Mouse (Mus musculus) heart, adult 2 months (tissue): ENCODE results near the gene H2-K1. TPM values are rescaled to one million over a fixed set of nuclear protein-coding genes. Genes with fewer than 3 reads are reported as not detected.

Source experiments
- DNase-seq, 2 experiments: peaks; one replicate each; pipeline ENCODE4 v3.0.0; 2021
- H3K27ac ChIP-seq: fragments of 200-600 bp; 2 replicates; pipeline ENCODE4 v1.8.1; 2022
- H3K27me3 ChIP-seq: fragments of 200-500 bp; 2 replicates; pipeline ENCODE4 v1.6.1; 2012; ENCODE audit warnings: mild to moderate bottlenecking, low read length, inconsistent platforms, mixed read lengths; ENCODE audit not compliant: control insufficient read depth, insufficient read depth
- H3K36me3 ChIP-seq: fragments of 200-500 bp; 2 replicates; pipeline ENCODE4 v1.6.1; 2012; ENCODE audit warnings: low read length, inconsistent platforms; ENCODE audit not compliant: control insufficient read depth, insufficient read depth
- H3K4me1 ChIP-seq: fragments of 200-500 bp; 2 replicates; pipeline ENCODE4 v1.6.1; 2011; ENCODE audit warnings: low read length; ENCODE audit not compliant: control insufficient read depth, insufficient read depth
- H3K4me3 ChIP-seq: fragments of 200-600 bp; 2 replicates; pipeline ENCODE4 v1.8.1; 2022
- H3K79me2 ChIP-seq: fragments of 200-500 bp; replicated peaks from 2 replicates; pipeline ENCODE4 v1.6.1; 2012; ENCODE audit warnings: mild to moderate bottlenecking, inconsistent platforms, low read length, moderate library complexity, mixed read lengths; ENCODE audit not compliant: control insufficient read depth, insufficient read depth
- H3K9ac ChIP-seq: fragments of 200-500 bp; 2 replicates; pipeline ENCODE4 v1.6.1; 2012; ENCODE audit warnings: low read depth, mild to moderate bottlenecking, control low read depth, inconsistent platforms, low read length, mixed read lengths
- CTCF ChIP-seq: fragments of 200-600 bp; IDR thresholded peaks from 2 replicates; pipeline ENCODE4 v1.8.1; 2022; ENCODE audit warnings: antibody characterized with exemption, mild to moderate bottlenecking, moderate library complexity
- EP300 ChIP-seq: fragments of 200-500 bp; IDR thresholded peaks from 2 replicates; pipeline ENCODE4 v1.6.1; 2011; ENCODE audit warnings: low read depth, low read length, control low read depth; ENCODE audit not compliant: insufficient read depth
- POLR2A ChIP-seq: fragments of 200-500 bp; IDR thresholded peaks from 2 replicates; pipeline ENCODE4 v1.6.1; 2011; ENCODE audit warnings: mild to moderate bottlenecking, low read depth, low read length, control low read depth; ENCODE audit not compliant: insufficient read depth
- WGBS: fragments of 180-500 bp; shearing (Covaris S2); methylation state at CpG from one replicate; pipeline ENCODE4 v1.1.7; 2018; 5-methylcytosine and 5-hydroxymethylcytosine counted together
- intact Hi-C: fragments of 180-260 bp; cut with DNase I; formaldehyde crosslinking; loops from one replicate; pipeline ENCODE4 v1.15.1; 2025
- polyA plus RNA-seq: library from polyadenylated mRNA; depleted of rRNA; stranded (reverse); fragments of >200 nt; gene quantifications from 2 replicates; pipeline ENCODE4 v1.2.3, GENCODE M21; 2012
- total RNA-seq, 2 experiments: library from RNA; stranded (reverse); gene quantifications; 2 replicates each; pipeline ENCODE4 v1.2.3; 2021

The H2-K1 gene
- total and polyA plus RNA-seq, 3 experiments: 103 to 1,075 (median 117) TPM

DNA sequence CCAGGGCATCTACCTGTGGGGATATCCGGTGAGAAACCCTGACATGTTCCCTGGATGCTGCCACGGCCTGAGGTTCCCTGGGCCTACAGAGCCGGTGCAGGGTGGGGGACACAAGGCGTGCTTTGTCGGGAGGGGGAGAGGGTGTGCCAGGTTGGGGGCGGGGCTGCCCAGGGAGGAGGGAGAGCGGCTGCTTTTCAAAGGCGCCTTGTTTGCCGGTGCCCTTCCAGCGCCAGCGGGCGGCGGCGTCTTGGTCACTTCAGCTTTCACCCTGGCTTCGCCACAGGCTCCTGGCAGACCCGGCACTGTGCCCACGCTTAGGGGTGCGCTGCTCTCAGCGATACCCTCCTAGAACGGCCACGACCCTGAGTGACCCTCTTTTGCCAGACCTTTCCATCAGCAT is 38.3 kb upstream of the H2-K1 start:
- DNase-seq: peak; percentile 18 to 30
- no peak overlapping the region for H3K27ac ChIP-seq
- no peaks in the 10 kb centered on the region for H3K27me3 ChIP-seq
- no peaks in the 10 kb centered on the region for H3K79me2 ChIP-seq
- peaks cover 3% of the 10 kb centered on the region; the same call in 1 of the 2 replicates for H3K4me1 ChIP-seq
- intact Hi-C loops: no loop called here
- 24% methylated on average over 21 of the region's 21 CpGs for WGBS
- H3K4me3 ChIP-seq: no peak overlapping the region
- no peaks in the 10 kb centered on the region for H3K36me3 ChIP-seq
- H3K9ac ChIP-seq: no peak overlapping the region
- TF ChIP-seq CTCF (no peak), EP300 (no peak), POLR2A (no peak)

DNA sequence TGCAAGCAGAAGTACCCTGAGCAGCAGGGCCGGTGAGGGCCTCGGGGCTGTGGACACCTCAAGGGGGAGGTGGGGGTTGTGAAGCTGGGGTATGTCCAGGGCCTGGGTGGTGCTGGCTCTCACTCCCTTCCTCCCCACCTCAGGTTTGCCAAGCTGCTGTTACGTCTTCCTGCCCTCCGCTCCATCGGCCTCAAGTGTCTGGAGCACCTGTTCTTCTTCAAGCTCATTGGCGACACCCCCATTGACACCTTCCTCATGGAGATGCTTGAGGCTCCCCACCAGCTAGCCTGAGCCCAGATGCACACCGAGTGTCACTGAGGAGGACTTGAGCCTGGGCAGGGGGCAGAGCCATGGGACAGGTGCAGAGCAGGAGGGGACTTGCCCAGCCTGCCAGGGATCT is 37.1 kb upstream of the H2-K1 start:
- H3K27ac ChIP-seq: no peak overlapping the region
- no peak overlapping the region for H3K9ac ChIP-seq
- TF ChIP-seq EP300 (no peak), POLR2A (no peak), CTCF (no peak)
- no peaks in the 10 kb centered on the region; the same call in 1 of the 2 replicates for H3K36me3 ChIP-seq
- WGBS: 90% methylated on average over 7 of the region's 7 CpGs
- H3K4me3 ChIP-seq: no peak overlapping the region
- DNase-seq: no peak
- intact Hi-C loops: no loop called here
- H3K4me1 ChIP-seq: peaks cover 7% of the 10 kb centered on the region
- no peaks in the 10 kb centered on the region for H3K27me3 ChIP-seq
- H3K79me2 ChIP-seq: no peaks in the 10 kb centered on the region

DNA sequence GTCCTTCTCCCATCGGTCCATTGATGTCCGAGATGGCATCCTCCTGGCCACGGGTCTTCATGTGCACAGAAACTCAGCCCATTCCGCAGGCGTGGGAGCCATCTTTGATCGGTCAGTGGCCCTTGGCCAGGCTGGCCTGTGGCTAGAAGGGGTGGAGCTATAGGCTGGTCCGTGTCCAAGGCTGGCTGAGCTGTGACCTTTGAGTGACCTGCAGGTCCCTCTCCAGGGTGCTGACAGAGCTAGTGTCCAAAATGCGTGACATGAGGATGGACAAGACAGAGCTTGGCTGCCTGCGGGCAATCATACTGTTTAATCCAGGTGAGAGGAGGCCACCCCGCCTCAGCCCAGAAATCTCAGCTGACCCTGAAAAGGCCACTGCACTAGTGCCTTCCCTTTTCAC is 36.5 kb upstream of the H2-K1 start:
- WGBS: 71% methylated on average over 10 of the region's 10 CpGs
- no peaks in the 10 kb centered on the region for H3K27me3 ChIP-seq
- DNase-seq: peak; percentile 35 to 40
- no peaks in the 10 kb centered on the region; the same call in 1 of the 2 replicates for H3K36me3 ChIP-seq
- H3K4me1 ChIP-seq: peaks cover 7% of the 10 kb centered on the region
- H3K9ac ChIP-seq: no peak overlapping the region
- no peak overlapping the region for H3K4me3 ChIP-seq
- TF ChIP-seq POLR2A (no peak), CTCF (no peak), EP300 (no peak)
- no peaks in the 10 kb centered on the region for H3K79me2 ChIP-seq
- no peak overlapping the region for H3K27ac ChIP-seq
- intact Hi-C loops: no loop called here

DNA sequence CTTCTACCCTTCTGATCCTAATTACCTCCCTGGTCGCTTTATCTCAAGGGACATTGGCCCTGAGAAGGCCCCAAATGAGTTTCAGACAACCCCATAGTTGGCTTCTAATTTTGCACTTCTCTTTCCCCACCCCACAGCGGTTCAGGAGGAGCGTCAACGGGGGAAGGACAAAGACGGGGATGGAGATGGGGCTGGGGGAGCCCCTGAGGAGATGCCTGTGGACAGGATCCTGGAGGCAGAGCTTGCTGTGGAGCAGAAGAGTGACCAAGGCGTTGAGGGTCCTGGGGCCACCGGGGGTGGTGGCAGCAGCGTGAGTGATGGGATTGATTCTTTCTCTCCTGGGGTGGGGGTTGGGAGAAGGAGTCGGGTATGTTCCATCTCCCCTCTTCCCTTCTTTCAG is 35.4 kb upstream of the H2-K1 start:
- Histone ChIP-seq H3K4me3 (no peak overlapping the region), H3K27me3 (no peaks in the 10 kb centered on the region), H3K36me3 (no peaks in the 10 kb centered on the region; the same call in 1 of the 2 replicates), H3K79me2 (0 out of 2 replicates have a peak, but pooled peaks cover 2% of the 10 kb centered on the region), H3K27ac (no peak overlapping the region), H3K9ac (no peak overlapping the region), H3K4me1 (peaks cover 10% of the 10 kb centered on the region)
- DNase-seq: no peak
- intact Hi-C loops: no loop called here
- WGBS: 93% methylated on average over 9 of the region's 9 CpGs
- no peak for TF ChIP-seq POLR2A

DNA sequence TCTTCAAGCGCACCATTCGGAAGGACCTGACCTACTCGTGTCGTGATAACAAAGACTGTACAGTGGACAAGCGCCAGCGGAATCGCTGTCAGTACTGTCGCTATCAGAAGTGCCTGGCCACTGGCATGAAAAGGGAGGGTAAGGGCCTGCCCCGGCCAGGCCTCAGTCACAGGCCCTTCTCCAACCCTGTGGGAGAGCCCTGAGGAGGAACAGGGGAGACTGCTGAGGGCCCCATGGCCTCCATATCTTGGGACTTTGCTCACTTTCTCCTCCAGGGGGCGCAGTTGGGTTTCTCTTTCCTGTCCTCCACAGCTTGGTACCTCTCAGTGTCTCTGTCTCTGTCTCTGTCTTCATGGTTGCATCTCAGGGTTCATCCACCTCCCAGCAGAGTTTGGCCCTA is 33.9 kb upstream of the H2-K1 start:
- Histone ChIP-seq H3K27me3 (no peaks in the 10 kb centered on the region), H3K79me2 (0 out of 2 replicates have a peak, but pooled peaks cover 2% of the 10 kb centered on the region), H3K36me3 (peaks cover 2% of the 10 kb centered on the region; the same call in 1 of the 2 replicates), H3K4me3 (no peak overlapping the region), H3K27ac (no peak overlapping the region), H3K4me1 (peaks cover 13% of the 10 kb centered on the region), H3K9ac (no peak overlapping the region)
- 58% methylated on average over 10 of the region's 10 CpGs for WGBS
- TF ChIP-seq POLR2A (no peak), CTCF (peak; percentile 82), EP300 (peak; percentile 55; the same call in 1 of the 2 replicates)
- DNase-seq: peak; percentile 68 to 81
- intact Hi-C loops: loop anchor here (5.0 kb wide), 2 partner anchors 83 to 183 kb away; partner anchors contain the start of gene H2-DMa

DNA sequence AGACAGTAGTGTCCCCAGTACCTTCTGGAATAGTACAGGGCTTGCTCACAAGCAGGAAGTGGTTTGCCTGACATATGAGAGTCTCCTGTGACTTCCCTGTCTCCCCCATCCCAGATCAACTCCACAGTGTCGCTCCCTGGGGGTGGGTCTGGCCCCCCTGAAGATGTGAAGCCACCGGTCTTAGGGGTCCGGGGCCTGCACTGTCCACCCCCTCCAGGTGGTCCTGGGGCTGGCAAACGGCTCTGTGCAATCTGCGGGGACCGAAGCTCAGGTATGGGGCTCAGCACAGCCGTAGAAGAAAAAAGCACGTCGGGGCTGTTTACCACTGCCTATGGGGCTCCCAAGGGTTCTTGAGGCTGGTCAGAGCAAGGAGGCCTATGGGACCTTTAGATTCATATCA is 33.3 kb upstream of the H2-K1 start:
- 93% methylated on average over 9 of the region's 9 CpGs for WGBS
- Histone ChIP-seq H3K79me2 (0 out of 2 replicates have a peak, but pooled peaks cover 2% of the 10 kb centered on the region), H3K4me3 (no peak overlapping the region), H3K4me1 (peaks cover 15% of the 10 kb centered on the region), H3K36me3 (peaks cover 2% of the 10 kb centered on the region; the same call in 1 of the 2 replicates), H3K27ac (no peak overlapping the region), H3K9ac (no peak overlapping the region), H3K27me3 (no peaks in the 10 kb centered on the region)
- TF ChIP-seq CTCF: no peak
- no peak for TF ChIP-seq POLR2A
- no peak for TF ChIP-seq EP300
- intact Hi-C loops: loop anchor here (5.0 kb wide), 2 partner anchors 84 to 184 kb away; partner anchors contain the start of gene H2-DMa
- DNase-seq: peak in 1 of 2 experiments; percentile 30
